Mouse (Mus musculus): ENCODE measurements at regions not wholly inside any gene's neighbourhood (a gene's known extent, or its start where the extent isn't known, plus 50 kb on each side); places are given as distances from the start of the nearest gene placed in this dataset.

DNA sequence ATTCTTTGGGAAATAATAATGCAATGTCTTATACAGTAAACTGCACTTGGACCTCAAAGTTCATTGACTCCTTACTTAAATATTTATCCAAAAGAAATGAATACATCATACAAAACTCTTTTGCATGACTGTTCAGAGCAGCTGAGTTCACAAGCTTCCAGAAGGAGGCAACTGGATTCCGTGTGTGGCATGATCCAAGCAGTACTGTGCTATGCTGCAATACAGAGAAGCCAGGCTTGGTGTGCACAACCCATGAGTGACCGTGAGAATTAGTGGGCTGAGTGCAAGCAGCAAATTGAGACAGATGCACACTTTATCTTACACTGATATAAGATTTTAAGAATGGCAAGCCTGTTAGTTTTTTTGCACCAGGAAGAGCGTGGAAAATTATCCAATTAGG is 270.0 kb upstream of the Gimd1 start:
- TF ChIP-seq CTCF (IDR thresholded peaks at IDR 0.05; ENCODE audit: low read depth) (no peak), EP300 (optimal IDR thresholded peaks at IDR 0.05) (no peak)

All from stomach, postnatal 0 days (tissue).